Mouse (Mus musculus) thymus, adult 2 months (tissue): ENCODE data around the gene Hfe2.

Source experiments
- CTCF ChIP-seq: fragments of 200-500 bp; IDR thresholded peaks from 2 replicates; pipeline ENCODE4 v1.5.1; 2012; ENCODE audit warnings: mild to moderate bottlenecking, control low read depth, low read length, moderate library complexity, borderline replicate concordance; ENCODE audit not compliant: control insufficient read depth, poor library complexity, insufficient read depth; ENCODE audit errors: extremely low read depth
- POLR2A ChIP-seq: fragments of 200-500 bp; IDR thresholded peaks from 2 replicates; pipeline ENCODE4 v1.6.1; 2012; ENCODE audit warnings: mild to moderate bottlenecking, low read length, control low read depth, moderate library complexity; ENCODE audit not compliant: control insufficient read depth, poor library complexity, insufficient read depth; ENCODE audit errors: extremely low read depth

- no peak for TF ChIP-seq CTCF
- no peak for TF ChIP-seq POLR2A
Measured at GRCm38 (mm10) chr3:96543345-96543744, 18.4 kb downstream of the Hfe2 start.
